Mouse (Mus musculus) forebrain, embryonic 13.5 days (tissue): ENCODE data around the gene Fam169b. TPM values are rescaled to one million over a fixed set of nuclear protein-coding genes. Genes with fewer than 3 reads are reported as not detected.

Experiments used
- ATAC-seq: fragments of 200-750 bp; cut with Nextera tagmentation; 2 replicates; pipeline ENCODE4 v1.8.0; 2017
- H3K27ac ChIP-seq: fragments of 300-500 bp; sonication (generic); 2 replicates; pipeline ENCODE4 v1.5.1; 2015; ENCODE audit warnings: inconsistent platforms, mild to moderate bottlenecking, moderate library complexity
- H3K27me3 ChIP-seq: fragments of 300-500 bp; sonication (generic); 2 replicates; pipeline ENCODE4 v1.6.1; 2015; ENCODE audit warnings: mild to moderate bottlenecking, inconsistent platforms
- H3K36me3 ChIP-seq: fragments of 300-500 bp; sonication (generic); 2 replicates; pipeline ENCODE4 v1.6.1; 2015; ENCODE audit warnings: mild to moderate bottlenecking, inconsistent platforms; ENCODE audit not compliant: poor library complexity, severe bottlenecking
- H3K4me1 ChIP-seq: fragments of 300-500 bp; sonication (generic); 2 replicates; pipeline ENCODE4 v1.6.1; 2015; ENCODE audit warnings: inconsistent platforms
- H3K4me2 ChIP-seq: fragments of 300-500 bp; sonication (generic); 2 replicates; pipeline ENCODE4 v1.6.1; 2015; ENCODE audit warnings: inconsistent platforms, mild to moderate bottlenecking, moderate library complexity
- H3K4me3 ChIP-seq: fragments of 300-500 bp; sonication (generic); 2 replicates; pipeline ENCODE4 v1.5.1; 2015; ENCODE audit warnings: mild to moderate bottlenecking, inconsistent platforms
- H3K9ac ChIP-seq: fragments of 300-500 bp; sonication (generic); 2 replicates; pipeline ENCODE4 v1.6.1; 2015; ENCODE audit warnings: mild to moderate bottlenecking, inconsistent platforms
- H3K9me3 ChIP-seq: fragments of 300-500 bp; sonication (generic); replicated peaks from 2 replicates; pipeline ENCODE4 v1.6.1; 2016; ENCODE audit warnings: inconsistent platforms
- WGBS: fragments of 180-500 bp; shearing (Covaris S2); methylation state at CpG from one replicate; pipeline ENCODE4 v1.1.7; 2015; 5-methylcytosine and 5-hydroxymethylcytosine counted together
- polyA plus RNA-seq: library from polyadenylated mRNA; unstranded; fragments of >200 nt; fragmentation: Nextera tagmentation; extraction: Ambion mirVana; gene quantifications from 2 replicates; pipeline ENCODE4 v1.2.1, GENCODE M21; 2015

The Fam169b gene
- polyA plus RNA-seq, 1 experiment from 2014 or later, result not detected

GRCm38 (mm10) chr7:68313038-68313782 lies 39.6 kb downstream of the Fam169b start:
- H3K4me2 ChIP-seq, result no peak overlapping the region
- WGBS, result 85% methylated on average over 14 of the region's 14 CpGs
- ATAC-seq, result no peak
- no peak overlapping the region for H3K4me3 ChIP-seq
- H3K4me1 ChIP-seq, result no peaks in the 10 kb centered on the region
- H3K9ac ChIP-seq, result no peak overlapping the region
- H3K27ac ChIP-seq, result no peak overlapping the region
- no peaks in the 10 kb centered on the region for H3K36me3 ChIP-seq
- no peaks in the 10 kb centered on the region for H3K27me3 ChIP-seq
- no peaks in the 10 kb centered on the region for H3K9me3 ChIP-seq

- Histone ChIP-seq H3K4me3 (no peak overlapping the region), H3K4me1 (no peaks in the 10 kb centered on the region), H3K9me3 (no peaks in the 10 kb centered on the region), H3K27ac (no peak overlapping the region), H3K9ac (no peak overlapping the region), H3K27me3 (no peaks in the 10 kb centered on the region), H3K4me2 (no peak overlapping the region), H3K36me3 (no peaks in the 10 kb centered on the region)
- no peak for ATAC-seq
- 76% methylated on average over 1 of the region's 1 CpGs for WGBS
These were observed 40.6 kb downstream of the Fam169b start for GRCm38 (mm10) chr7:68314286-68314685.

GRCm38 (mm10) chr7:68315068-68315467 lies 41.4 kb downstream of the Fam169b start:
- no peaks in the 10 kb centered on the region for H3K4me1 ChIP-seq
- 76% methylated on average over 4 of the region's 4 CpGs for WGBS
- H3K9ac ChIP-seq, result no peak overlapping the region
- no peak for ATAC-seq
- H3K27me3 ChIP-seq, result no peaks in the 10 kb centered on the region
- H3K9me3 ChIP-seq, result no peaks in the 10 kb centered on the region
- H3K27ac ChIP-seq, result no peak overlapping the region
- no peak overlapping the region for H3K4me2 ChIP-seq
- no peak overlapping the region for H3K4me3 ChIP-seq
- no peaks in the 10 kb centered on the region for H3K36me3 ChIP-seq

- Histone ChIP-seq H3K9ac (no peak overlapping the region), H3K4me2 (no peak overlapping the region), H3K36me3 (no peaks in the 10 kb centered on the region), H3K4me3 (no peak overlapping the region), H3K4me1 (no peaks in the 10 kb centered on the region), H3K9me3 (no peaks in the 10 kb centered on the region), H3K27me3 (no peaks in the 10 kb centered on the region), H3K27ac (no peak overlapping the region)
- peak; percentile 48; the same call in 1 of the 2 replicates for ATAC-seq
- 84% methylated on average over 15 of the region's 16 CpGs for WGBS
These were observed 44.6 kb downstream of the Fam169b start for GRCm38 (mm10) chr7:68318006-68318788.

DNA sequence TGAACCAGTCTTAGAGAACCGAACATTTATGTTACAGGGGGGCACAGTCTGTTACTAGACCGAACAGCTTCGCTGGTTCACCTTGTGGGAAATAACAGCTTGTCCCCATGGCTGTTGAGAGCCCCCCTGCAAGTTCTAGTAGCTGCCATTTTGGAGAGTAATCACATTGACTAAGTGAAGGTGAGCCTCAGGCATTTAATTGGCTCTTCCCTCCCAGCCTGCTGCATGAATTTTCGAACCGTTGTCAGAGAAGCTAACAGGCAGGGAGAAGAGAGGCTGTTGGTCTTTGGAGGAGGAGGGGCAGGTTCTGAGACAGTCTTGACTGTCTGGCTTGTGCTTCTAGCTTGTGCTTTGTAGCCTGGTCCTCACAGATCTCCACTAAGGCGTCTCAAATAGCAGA lies 45.3 kb downstream of the Fam169b start:
- ATAC-seq, result no peak
- Histone ChIP-seq H3K27me3 (no peaks in the 10 kb centered on the region), H3K36me3 (no peaks in the 10 kb centered on the region), H3K9ac (no peak overlapping the region), H3K4me1 (no peaks in the 10 kb centered on the region), H3K9me3 (no peaks in the 10 kb centered on the region), H3K4me2 (no peak overlapping the region), H3K27ac (no peak overlapping the region), H3K4me3 (no peak overlapping the region)
- WGBS, result 60% methylated on average over 6 of the region's 6 CpGs

DNA sequence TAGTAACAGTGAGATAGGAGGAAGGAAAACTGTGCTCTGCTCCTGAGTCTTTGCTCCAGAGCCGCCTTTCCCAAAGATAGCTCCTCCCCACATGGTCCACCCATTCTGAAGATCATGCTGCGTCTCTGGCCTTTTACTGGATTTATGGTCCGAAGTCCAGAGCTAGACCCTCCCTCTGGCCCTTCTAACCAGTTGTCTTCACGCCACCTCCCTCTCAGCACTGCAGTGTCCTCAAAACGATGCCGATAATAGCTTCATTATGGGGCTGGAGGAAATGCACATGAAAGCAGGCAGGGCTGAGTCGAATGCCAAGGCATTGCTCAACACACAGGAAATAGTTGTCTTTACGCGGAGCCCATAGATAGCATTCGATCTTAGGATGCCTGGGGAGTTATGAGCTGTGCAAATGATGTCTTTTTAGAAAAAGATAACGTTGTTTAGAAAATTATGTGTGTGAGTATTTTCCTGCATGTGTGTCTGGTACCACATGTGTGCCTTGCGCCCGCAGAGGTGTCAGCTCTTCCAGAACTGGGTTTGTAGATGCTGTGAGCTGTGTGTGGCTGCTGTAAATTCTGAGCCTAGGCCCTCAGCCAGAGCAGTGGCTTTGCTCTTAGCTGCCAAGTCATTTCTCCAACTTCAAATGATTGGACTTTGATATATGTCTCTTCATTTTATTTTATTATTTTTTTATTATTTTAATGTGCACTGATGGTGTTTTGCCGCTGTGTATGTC lies 46.6 kb downstream of the Fam169b start:
- no peak overlapping the region for H3K4me2 ChIP-seq
- H3K9ac ChIP-seq, result no peak overlapping the region
- no peaks in the 10 kb centered on the region for H3K27me3 ChIP-seq
- H3K9me3 ChIP-seq, result no peaks in the 10 kb centered on the region
- ATAC-seq, result no peak
- WGBS, result 83% methylated on average over 14 of the region's 14 CpGs
- H3K4me3 ChIP-seq, result no peak overlapping the region
- no peak overlapping the region for H3K27ac ChIP-seq
- no peaks in the 10 kb centered on the region for H3K36me3 ChIP-seq
- no peaks in the 10 kb centered on the region for H3K4me1 ChIP-seq

DNA sequence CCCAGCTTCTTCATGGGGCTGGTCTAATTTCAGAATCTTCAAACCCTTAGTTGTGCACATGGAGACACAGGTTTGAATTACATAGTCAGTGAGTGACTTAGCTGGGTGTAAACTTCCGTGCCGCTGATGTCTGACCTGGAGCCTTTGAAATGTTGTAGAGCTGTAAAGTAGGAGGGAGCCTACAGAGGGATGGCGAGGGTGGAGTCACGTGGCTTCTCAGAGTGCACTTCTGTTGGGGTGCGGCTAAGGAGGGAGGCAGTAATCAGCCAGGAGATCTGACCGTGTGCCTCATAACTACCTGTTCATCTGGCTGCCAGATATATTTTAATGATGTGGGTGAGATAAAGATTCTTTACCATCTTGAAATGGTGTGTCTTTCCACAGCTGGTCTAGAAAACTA lies 49.4 kb downstream of the Fam169b start:
- H3K27me3 ChIP-seq, result no peaks in the 10 kb centered on the region
- H3K4me2 ChIP-seq, result no peak overlapping the region
- no peak overlapping the region for H3K27ac ChIP-seq
- no peaks in the 10 kb centered on the region for H3K9me3 ChIP-seq
- no peak overlapping the region for H3K9ac ChIP-seq
- no peaks in the 10 kb centered on the region for H3K4me1 ChIP-seq
- WGBS, result 87% methylated on average over 6 of the region's 6 CpGs
- H3K36me3 ChIP-seq, result no peaks in the 10 kb centered on the region
- H3K4me3 ChIP-seq, result no peak overlapping the region
- ATAC-seq, result no peak

DNA sequence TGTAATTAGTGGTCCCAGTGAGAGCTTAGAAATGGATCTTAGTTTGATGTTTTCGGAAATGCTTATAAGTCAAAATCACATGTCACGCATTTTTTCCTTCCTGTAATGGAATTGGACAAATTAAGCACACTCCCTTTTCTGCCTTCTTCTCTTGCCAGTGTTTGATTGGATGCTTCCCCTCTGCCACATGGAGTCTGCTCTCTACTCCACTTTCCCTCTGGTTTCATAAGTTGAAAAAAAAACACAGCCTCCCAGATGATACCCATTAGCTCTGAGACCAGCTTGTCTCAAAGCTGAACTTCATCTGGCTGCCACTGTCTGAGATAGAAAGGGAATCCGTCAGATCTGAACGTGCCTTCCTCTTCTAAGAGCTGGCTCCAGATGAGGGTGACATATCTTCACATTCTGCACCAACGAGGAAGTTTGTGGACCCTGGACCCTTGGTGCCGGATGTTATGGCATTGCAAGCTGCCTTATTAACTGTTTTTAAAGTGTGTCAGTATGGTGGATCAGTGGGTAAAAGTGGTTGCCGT lies 52.6 kb downstream of the Fam169b start:
- no peak overlapping the region for H3K27ac ChIP-seq
- no peaks in the 10 kb centered on the region for H3K36me3 ChIP-seq
- no peaks in the 10 kb centered on the region for H3K9me3 ChIP-seq
- no peak overlapping the region for H3K4me2 ChIP-seq
- no peaks in the 10 kb centered on the region for H3K27me3 ChIP-seq
- WGBS, result 85% methylated on average over 7 of the region's 7 CpGs
- no peaks in the 10 kb centered on the region for H3K4me1 ChIP-seq
- H3K4me3 ChIP-seq, result no peak overlapping the region
- no peak overlapping the region for H3K9ac ChIP-seq
- no peak for ATAC-seq

GRCm38 (mm10) chr7:68329000-68329399 lies 55.4 kb downstream of the Fam169b start:
- no peak overlapping the region for H3K27ac ChIP-seq

DNA sequence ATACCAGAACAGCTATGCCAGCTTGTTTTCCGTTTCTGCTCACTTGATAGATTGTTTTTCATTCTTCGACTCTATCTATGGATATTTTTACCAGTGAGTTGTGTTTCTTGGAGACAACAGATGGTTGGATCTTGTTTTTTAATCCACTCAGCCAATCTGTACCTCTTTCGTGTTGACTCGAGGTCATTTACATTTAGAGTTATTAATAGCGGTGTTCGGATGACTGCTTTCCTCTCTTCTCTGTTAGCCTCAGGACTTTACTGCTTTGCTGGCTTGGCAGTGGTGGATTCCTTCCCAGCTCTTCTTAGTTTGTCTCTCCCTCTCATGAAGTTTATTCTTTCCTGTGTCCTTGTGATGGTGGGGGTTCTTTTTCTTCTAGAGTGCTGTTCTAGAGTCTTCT lies 59.2 kb downstream of the Fam169b start:
- Histone ChIP-seq H3K4me3 (no peak overlapping the region), H3K27me3 (no peaks in the 10 kb centered on the region), H3K9me3 (no peaks in the 10 kb centered on the region), H3K4me2 (no peak overlapping the region), H3K4me1 (no peaks in the 10 kb centered on the region), H3K27ac (no peak overlapping the region), H3K9ac (no peak overlapping the region), H3K36me3 (no peaks in the 10 kb centered on the region)
- WGBS, result 91% methylated on average over 6 of the region's 6 CpGs
- ATAC-seq, result no peak

More at GRCm38 (mm10) chr7:68329000-68329399, 55.4 kb downstream of the Fam169b start:
- Histone ChIP-seq H3K9ac (no peak overlapping the region), H3K4me1 (no peaks in the 10 kb centered on the region), H3K36me3 (no peaks in the 10 kb centered on the region), H3K9me3 (no peaks in the 10 kb centered on the region), H3K4me2 (no peak overlapping the region), H3K4me3 (no peak overlapping the region), H3K27me3 (no peaks in the 10 kb centered on the region)
- WGBS, result 75% methylated on average over 9 of the region's 9 CpGs
- ATAC-seq, result no peak

- 85% methylated on average over 8 of the region's 8 CpGs for WGBS
- H3K4me1 ChIP-seq, result no peaks in the 10 kb centered on the region; the same call in 1 of the 2 replicates
- no peak overlapping the region for H3K27ac ChIP-seq
- ATAC-seq, result no peak
- no peaks in the 10 kb centered on the region for H3K36me3 ChIP-seq
- no peaks in the 10 kb centered on the region for H3K9me3 ChIP-seq
- no peaks in the 10 kb centered on the region for H3K27me3 ChIP-seq
- no peak overlapping the region for H3K4me3 ChIP-seq
- no peak overlapping the region for H3K4me2 ChIP-seq
- no peak overlapping the region for H3K9ac ChIP-seq
These were observed 63.6 kb downstream of the Fam169b start for GRCm38 (mm10) chr7:68337080-68337781.
